Mouse (Mus musculus) limb, embryonic 10.5 days (tissue): ENCODE results near the gene Ksr1. TPM values are rescaled to one million over a fixed set of nuclear protein-coding genes. Genes with fewer than 3 reads are reported as not detected.

Source experiments
- DNase-seq: peaks from one replicate; pipeline ENCODE4 v3.0.0-alpha.2; 2017; ENCODE audit warnings: low spot score
- H3K27ac ChIP-seq: fragments of 300-500 bp; sonication (generic); 2 replicates; pipeline ENCODE4 v1.5.1; 2016; ENCODE audit warnings: mild to moderate bottlenecking
- H3K27me3 ChIP-seq: fragments of 300-500 bp; sonication (generic); 2 replicates; pipeline ENCODE4 v1.6.1; 2016; ENCODE audit warnings: low read depth, mild to moderate bottlenecking; ENCODE audit not compliant: poor library complexity, severe bottlenecking
- H3K36me3 ChIP-seq: fragments of 300-500 bp; sonication (generic); 2 replicates; pipeline ENCODE4 v1.6.1; 2016; ENCODE audit warnings: mild to moderate bottlenecking, moderate library complexity
- H3K4me1 ChIP-seq: fragments of 300-500 bp; sonication (generic); 2 replicates; pipeline ENCODE4 v1.6.1; 2016
- H3K4me3 ChIP-seq: fragments of 300-500 bp; sonication (generic); 2 replicates; pipeline ENCODE4 v1.5.1; 2016; ENCODE audit warnings: mild to moderate bottlenecking, moderate library complexity
- H3K9me3 ChIP-seq: fragments of 300-500 bp; sonication (generic); replicated peaks from 2 replicates; pipeline ENCODE4 v1.6.1; 2016; ENCODE audit warnings: mild to moderate bottlenecking
- WGBS: fragments of 180-500 bp; shearing (Covaris S2); methylation state at CpG from one replicate; pipeline ENCODE4 v1.1.7; 2016; 5-methylcytosine and 5-hydroxymethylcytosine counted together
- polyA plus RNA-seq: library from polyadenylated mRNA; unstranded; fragments of >200 nt; fragmentation: Nextera tagmentation; extraction: Ambion mirVana; gene quantifications from 2 replicates; pipeline ENCODE4 v1.2.1, GENCODE M21; 2016

The Ksr1 gene
- polyA plus RNA-seq, 1 experiment from 2014 or later, result 1.3 TPM

GRCm38 (mm10) chr11:79052769-79053168 is 93.4 kb downstream of the Ksr1 start:
- Histone ChIP-seq H3K9me3 (no peaks in the 10 kb centered on the region), H3K4me1 (peaks cover 30% of the 10 kb centered on the region), H3K27me3 (no peaks in the 10 kb centered on the region), H3K4me3 (no peak overlapping the region), H3K36me3 (no peaks in the 10 kb centered on the region; the same call in 1 of the 2 replicates), H3K27ac (0 out of 2 replicates have a peak overlapping the region, but pooled peaks have one; percentile 39)
- WGBS, result 84% methylated on average over 6 of the region's 6 CpGs
- no peak for DNase-seq

GRCm38 (mm10) chr11:79051522-79051921 is 94.7 kb downstream of the Ksr1 start:
- WGBS, result 90% methylated on average over 9 of the region's 9 CpGs
- no peaks in the 10 kb centered on the region; the same call in 1 of the 2 replicates for H3K36me3 ChIP-seq
- peaks cover 27% of the 10 kb centered on the region for H3K4me1 ChIP-seq
- H3K27ac ChIP-seq, result 0 out of 2 replicates have a peak overlapping the region, but pooled peaks have one; percentile 59
- no peak overlapping the region for H3K4me3 ChIP-seq
- H3K9me3 ChIP-seq, result no peaks in the 10 kb centered on the region
- DNase-seq, result no peak
- H3K27me3 ChIP-seq, result no peaks in the 10 kb centered on the region

GRCm38 (mm10) chr11:79050781-79051507 is 95.3 kb downstream of the Ksr1 start:
- 91% methylated on average over 16 of the region's 16 CpGs for WGBS

GRCm38 (mm10) chr11:79048906-79049305 is 97.3 kb downstream of the Ksr1 start:
- WGBS, result 82% methylated on average over 4 of the region's 4 CpGs
- H3K27me3 ChIP-seq, result no peaks in the 10 kb centered on the region
- H3K27ac ChIP-seq, result no peak overlapping the region
- no peaks in the 10 kb centered on the region for H3K9me3 ChIP-seq
- DNase-seq, result no peak
- H3K4me1 ChIP-seq, result peaks cover 19% of the 10 kb centered on the region
- no peak overlapping the region for H3K4me3 ChIP-seq
- peaks cover 8% of the 10 kb centered on the region for H3K36me3 ChIP-seq

More at GRCm38 (mm10) chr11:79050781-79051507, 95.3 kb downstream of the Ksr1 start:
- Histone ChIP-seq H3K27ac (peak overlapping the region; percentile 59; the same call in 1 of the 2 replicates), H3K36me3 (no peaks in the 10 kb centered on the region; the same call in 1 of the 2 replicates), H3K4me3 (no peak overlapping the region), H3K27me3 (no peaks in the 10 kb centered on the region), H3K9me3 (no peaks in the 10 kb centered on the region), H3K4me1 (peaks cover 29% of the 10 kb centered on the region)
- no peak for DNase-seq

- no peaks in the 10 kb centered on the region for H3K27me3 ChIP-seq
- peak overlapping the region; percentile 79 for H3K27ac ChIP-seq
- 71% methylated on average over 11 of the region's 11 CpGs for WGBS
- no peaks in the 10 kb centered on the region for H3K9me3 ChIP-seq
- H3K4me3 ChIP-seq, result no peak overlapping the region
- no peak for DNase-seq
- H3K4me1 ChIP-seq, result peaks cover 19% of the 10 kb centered on the region
- H3K36me3 ChIP-seq, result peaks cover 16% of the 10 kb centered on the region
Measured at GRCm38 (mm10) chr11:79047180-79047727, 99.0 kb downstream of the Ksr1 start.

GRCm38 (mm10) chr11:79046561-79047155 is 99.5 kb downstream of the Ksr1 start:
- H3K27ac ChIP-seq, result peak overlapping the region; percentile 79
- H3K27me3 ChIP-seq, result no peaks in the 10 kb centered on the region
- no peak overlapping the region for H3K4me3 ChIP-seq
- H3K36me3 ChIP-seq, result peaks cover 17% of the 10 kb centered on the region
- DNase-seq, result no peak
- 72% methylated on average over 8 of the region's 8 CpGs for WGBS
- H3K9me3 ChIP-seq, result no peaks in the 10 kb centered on the region
- peaks cover 19% of the 10 kb centered on the region for H3K4me1 ChIP-seq

GRCm38 (mm10) chr11:79045231-79045630 is 101.0 kb downstream of the Ksr1 start:
- H3K4me3 ChIP-seq, result no peak overlapping the region
- peak overlapping the region; percentile 51; the same call in 1 of the 2 replicates for H3K27ac ChIP-seq
- no peaks in the 10 kb centered on the region for H3K9me3 ChIP-seq
- peaks cover 19% of the 10 kb centered on the region for H3K4me1 ChIP-seq
- WGBS, result 91% methylated on average over 9 of the region's 9 CpGs
- DNase-seq, result no peak
- no peaks in the 10 kb centered on the region for H3K27me3 ChIP-seq
- peaks cover 25% of the 10 kb centered on the region for H3K36me3 ChIP-seq

- Histone ChIP-seq H3K27ac (no peak overlapping the region), H3K36me3 (peaks cover 25% of the 10 kb centered on the region), H3K9me3 (no peaks in the 10 kb centered on the region), H3K27me3 (no peaks in the 10 kb centered on the region), H3K4me1 (peaks cover 19% of the 10 kb centered on the region), H3K4me3 (no peak overlapping the region)
- 95% methylated on average over 25 of the region's 25 CpGs for WGBS
- DNase-seq, result no peak
Measured at GRCm38 (mm10) chr11:79044798-79045197, 101.4 kb downstream of the Ksr1 start.

- peaks cover 25% of the 10 kb centered on the region for H3K36me3 ChIP-seq
Measured at GRCm38 (mm10) chr11:79041908-79042430, 104.2 kb downstream of the Ksr1 start.

GRCm38 (mm10) chr11:79039488-79039887 is 106.7 kb downstream of the Ksr1 start:
- H3K27me3 ChIP-seq, result no peaks in the 10 kb centered on the region
- no peak overlapping the region for H3K4me3 ChIP-seq
- H3K36me3 ChIP-seq, result peaks cover 19% of the 10 kb centered on the region
- 0 out of 2 replicates have a peak overlapping the region, but pooled peaks have one; percentile 19 for H3K27ac ChIP-seq
- DNase-seq, result no peak
- 58% methylated on average over 2 of the region's 2 CpGs for WGBS
- peaks cover 6% of the 10 kb centered on the region; the same call in 1 of the 2 replicates for H3K4me1 ChIP-seq
- H3K9me3 ChIP-seq, result no peaks in the 10 kb centered on the region

More at GRCm38 (mm10) chr11:79041908-79042430, 104.2 kb downstream of the Ksr1 start:
- 83% methylated on average over 14 of the region's 14 CpGs for WGBS
- DNase-seq, result no peak
- no peak overlapping the region for H3K4me3 ChIP-seq
- 0 out of 2 replicates have a peak overlapping the region, but pooled peaks have one; percentile 19 for H3K27ac ChIP-seq
- no peaks in the 10 kb centered on the region for H3K27me3 ChIP-seq
- peaks cover 19% of the 10 kb centered on the region for H3K4me1 ChIP-seq
- no peaks in the 10 kb centered on the region for H3K9me3 ChIP-seq

GRCm38 (mm10) chr11:79037555-79037954 is 108.7 kb downstream of the Ksr1 start:
- Histone ChIP-seq H3K4me1 (peaks cover 12% of the 10 kb centered on the region; the same call in 1 of the 2 replicates), H3K27me3 (no peaks in the 10 kb centered on the region), H3K4me3 (no peak overlapping the region), H3K36me3 (peaks cover 13% of the 10 kb centered on the region), H3K9me3 (no peaks in the 10 kb centered on the region), H3K27ac (no peak overlapping the region)
- no peak for DNase-seq
- 90% methylated on average over 12 of the region's 12 CpGs for WGBS

GRCm38 (mm10) chr11:79036324-79036723 is 109.9 kb downstream of the Ksr1 start:
- no peak overlapping the region for H3K4me3 ChIP-seq
- peaks cover 7% of the 10 kb centered on the region; the same call in 1 of the 2 replicates for H3K36me3 ChIP-seq
- DNase-seq, result no peak
- H3K4me1 ChIP-seq, result peaks cover 12% of the 10 kb centered on the region
- WGBS, result 87% methylated on average over 13 of the region's 13 CpGs
- no peaks in the 10 kb centered on the region for H3K27me3 ChIP-seq
- H3K27ac ChIP-seq, result no peak overlapping the region
- H3K9me3 ChIP-seq, result no peaks in the 10 kb centered on the region
